Mouse (Mus musculus): ENCODE results near the gene Gapdhs. TPM values are rescaled to one million over a fixed set of nuclear protein-coding genes. Genes with fewer than 3 reads are reported as not detected.
"Not testable (repeated sequence)": the region's sequence is repeated elsewhere in the genome, so short reads cannot be mapped to it uniquely, and the experiment has no call there.

Gapdhs gene
- not detected for total RNA-seq (2022)

DNA sequence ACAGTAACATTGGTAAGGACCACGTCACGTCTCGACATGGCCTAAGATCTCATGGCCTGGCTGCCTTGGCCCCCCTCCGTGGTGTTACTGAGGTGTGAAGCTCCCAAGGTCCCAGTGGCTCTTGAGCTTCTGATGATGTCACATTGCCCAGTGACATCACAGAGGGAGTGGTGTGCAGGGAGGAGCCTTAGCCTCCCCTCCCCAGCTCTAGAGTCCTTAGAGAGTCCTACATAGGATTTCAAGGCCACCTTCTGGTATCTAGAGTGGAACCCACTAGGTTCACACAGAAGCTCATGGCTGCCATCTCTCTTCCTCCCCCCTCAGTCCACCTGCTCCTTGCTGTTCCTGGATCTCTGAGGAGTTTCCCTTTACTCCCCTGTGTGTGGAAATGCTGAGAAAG is at the start of gene Gapdhs:
Gapdhs (minus strand) TSS at position 65 of the 400 bp plus-strand sequence.
- DNase-seq: not testable (repeated sequence)

DNA sequence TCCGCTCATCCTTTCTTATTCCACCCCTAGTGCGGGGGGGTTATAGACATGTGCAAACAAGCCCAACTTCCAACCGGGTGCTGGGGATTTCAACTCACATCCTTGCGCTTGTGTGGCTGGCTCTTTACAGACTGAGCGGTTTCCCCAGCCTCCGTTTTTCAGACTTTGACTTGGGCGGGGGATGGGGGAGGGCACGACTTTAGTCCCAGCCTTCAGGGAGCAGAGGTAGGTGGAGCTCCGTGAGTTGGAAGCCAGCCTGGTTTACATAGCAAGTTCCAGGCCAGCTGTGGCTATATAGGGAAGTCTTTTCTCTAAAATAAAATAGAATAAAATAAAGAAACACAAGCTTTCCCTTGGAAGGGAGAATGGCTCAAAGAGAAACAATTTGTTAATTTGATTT is 48.4 kb upstream of the Gapdhs start:
- DNase-seq: no peak

DNA sequence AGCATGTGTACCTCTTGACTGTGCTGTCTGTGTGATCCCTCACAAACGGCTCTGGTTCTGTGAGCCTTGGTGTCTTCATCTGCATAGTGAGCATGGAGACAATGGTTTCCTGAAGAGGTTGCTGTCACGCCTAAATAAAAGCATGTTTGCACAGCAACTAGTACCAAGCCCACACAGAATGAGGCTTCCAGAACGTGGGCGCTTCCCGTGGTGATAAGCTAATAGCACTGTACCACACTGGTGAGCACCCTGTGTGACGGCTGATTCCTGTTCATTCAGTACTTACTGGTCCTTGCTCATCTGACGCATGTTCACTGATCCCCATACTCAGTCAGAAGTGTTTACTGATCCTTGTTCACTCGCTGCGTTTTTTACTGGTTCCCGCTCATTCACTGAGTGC is 46.7 kb upstream of the Gapdhs start:
- DNase-seq: no peak

DNA sequence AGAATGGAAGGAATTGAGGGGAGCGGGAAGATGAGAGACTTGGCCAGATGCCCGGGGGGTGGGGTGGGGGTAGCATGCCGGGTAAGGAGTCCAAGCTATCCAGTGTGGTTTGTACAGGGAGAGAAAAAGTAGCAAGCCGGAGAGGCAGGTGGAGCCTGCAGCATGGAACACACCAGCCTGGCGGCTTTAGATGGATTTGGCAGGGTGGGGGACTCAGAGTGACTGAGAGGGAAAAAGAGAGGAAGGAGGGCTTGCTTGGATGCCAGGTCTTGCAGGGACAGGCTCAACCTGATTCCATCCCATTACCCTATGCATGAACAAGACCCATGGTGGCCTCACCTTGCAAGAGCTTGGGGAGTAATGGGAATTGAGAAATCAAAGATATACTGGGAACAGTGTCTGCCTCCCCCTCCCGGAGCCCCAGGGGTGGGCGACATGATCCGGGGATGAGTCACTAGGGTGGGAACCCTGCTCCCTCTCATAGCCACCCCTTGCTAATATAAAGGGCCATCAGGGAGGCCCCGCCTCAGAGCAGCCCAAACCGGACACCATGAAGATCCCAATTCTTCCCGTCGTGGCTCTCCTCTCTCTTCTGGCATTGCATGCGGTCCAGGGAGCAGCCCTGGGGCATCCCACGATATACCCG is 44.0 kb upstream of the Gapdhs start, which contains the start of gene Krtdap:
Krtdap (plus strand) TSS at position 520 of the 646 bp plus-strand sequence.
- DNase-seq: no peak

DNA sequence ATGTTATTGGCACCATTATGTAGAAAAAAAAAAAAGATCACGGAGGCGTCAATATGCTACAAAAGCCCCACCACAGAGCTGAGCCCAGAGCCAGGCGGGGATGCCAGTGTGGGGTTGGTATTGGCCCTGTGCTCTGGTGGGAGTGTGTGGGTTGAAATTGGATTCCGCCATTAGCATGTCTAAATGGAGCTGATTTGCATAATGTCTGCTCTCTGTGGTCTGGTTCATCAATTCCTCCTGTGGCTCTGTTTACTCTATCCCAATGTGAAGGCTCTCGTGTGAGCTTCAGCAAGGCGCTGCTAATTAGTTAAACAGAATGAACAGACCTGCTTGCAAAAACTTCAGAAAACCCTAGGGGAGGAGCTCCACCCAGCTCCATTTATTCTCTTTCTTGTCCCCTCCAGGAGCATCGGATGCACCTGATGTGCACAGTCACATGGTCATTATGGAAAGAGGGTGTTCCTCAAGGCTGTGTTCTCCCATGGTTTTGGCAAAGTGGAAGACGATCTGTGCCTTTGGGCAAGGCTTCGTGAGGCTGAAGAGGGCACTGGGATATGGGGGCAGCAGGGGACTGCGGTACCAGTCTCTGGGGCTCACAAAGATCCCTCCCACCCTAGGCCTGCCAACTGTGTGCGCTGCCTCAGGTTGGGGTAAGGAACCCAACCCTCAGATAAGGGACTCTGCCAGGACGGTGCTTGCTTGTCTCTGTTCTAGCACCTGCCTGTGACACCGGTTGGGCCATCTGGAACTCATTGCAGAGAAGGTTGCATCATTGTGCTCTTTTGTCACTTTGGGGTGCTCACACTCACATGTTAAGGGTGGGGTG is 42.5 kb upstream of the Gapdhs start:
- no peak for DNase-seq

DNA sequence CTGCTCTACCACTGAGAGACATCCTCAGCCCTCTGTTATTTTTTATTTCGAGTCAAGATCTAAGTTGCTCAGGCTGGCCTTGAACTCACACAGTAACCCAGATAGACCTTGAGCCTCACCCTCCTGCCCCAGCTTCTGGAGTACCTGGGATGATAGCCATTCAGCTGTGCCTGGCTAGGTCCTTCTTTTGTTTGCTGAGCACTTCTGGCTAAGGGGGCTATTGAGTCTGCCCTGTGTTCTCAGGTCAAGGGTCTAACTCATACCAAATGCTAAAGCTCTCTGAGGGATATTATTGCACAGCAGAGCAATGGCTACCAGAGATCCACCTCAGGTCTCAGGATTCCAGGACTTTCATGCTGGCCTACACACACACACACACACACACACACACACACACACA is 41.7 kb upstream of the Gapdhs start:
- DNase-seq: no peak

DNA sequence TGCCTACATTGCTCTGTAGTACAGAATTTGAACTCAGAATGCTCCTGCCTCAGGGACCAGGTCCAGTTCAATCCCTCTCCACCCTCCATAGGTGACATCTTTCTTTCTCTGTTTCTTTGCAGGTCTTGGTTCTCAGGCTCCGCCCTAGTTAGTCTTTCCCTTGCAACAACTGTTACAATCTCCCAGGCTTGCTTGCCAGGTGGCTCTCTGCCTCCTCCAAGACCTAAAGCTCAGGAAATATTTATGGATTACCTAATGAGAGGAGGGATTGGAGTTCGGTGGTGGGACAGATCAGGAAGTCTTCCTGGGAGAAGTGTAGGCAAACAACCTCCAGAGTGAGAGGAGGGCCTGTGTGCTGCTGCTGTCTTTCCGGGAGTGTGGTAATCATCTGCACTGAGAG is 39.2 kb upstream of the Gapdhs start:
- DNase-seq: no peak

DNA sequence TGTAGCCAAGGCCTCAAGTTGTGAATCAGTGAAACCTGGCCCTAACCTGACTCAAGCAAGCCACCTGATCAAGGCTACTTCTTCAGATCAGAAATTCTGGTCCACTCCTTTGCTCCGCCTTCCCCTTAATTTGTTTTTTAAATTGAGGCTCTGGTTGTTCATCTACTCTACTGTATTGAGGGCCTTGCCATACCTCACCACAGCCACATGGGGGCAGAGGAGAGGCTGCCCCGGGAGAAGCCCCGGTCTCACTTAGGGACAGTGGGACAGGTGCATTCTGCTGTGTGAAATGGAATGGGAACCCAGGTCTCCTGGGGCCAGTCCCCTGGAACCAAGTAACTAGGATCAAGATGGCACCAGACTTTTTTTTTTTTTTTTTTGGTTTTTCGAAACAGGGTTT is 38.3 kb upstream of the Gapdhs start:
- DNase-seq: no peak

DNA sequence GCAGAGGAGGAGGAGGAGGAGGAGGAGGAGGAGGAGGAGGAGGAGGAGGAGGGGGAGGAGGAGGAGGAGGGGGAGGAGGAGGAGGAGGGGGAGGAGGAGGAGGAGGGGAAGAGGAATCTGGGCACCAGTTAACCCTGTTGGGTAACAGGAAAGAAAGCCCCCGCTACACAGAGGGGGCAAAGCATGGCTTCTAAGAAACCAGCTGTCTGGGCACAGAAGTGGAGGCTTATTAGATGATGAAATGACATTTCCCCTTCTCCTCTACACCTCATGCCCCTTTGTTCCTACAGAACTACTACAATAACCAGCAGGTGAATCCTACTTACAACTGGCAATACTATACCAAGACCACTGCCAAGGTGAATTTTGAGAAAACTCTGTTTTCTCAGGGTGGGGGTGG is 34.4 kb upstream of the Gapdhs start:
- DNase-seq: no peak

DNA sequence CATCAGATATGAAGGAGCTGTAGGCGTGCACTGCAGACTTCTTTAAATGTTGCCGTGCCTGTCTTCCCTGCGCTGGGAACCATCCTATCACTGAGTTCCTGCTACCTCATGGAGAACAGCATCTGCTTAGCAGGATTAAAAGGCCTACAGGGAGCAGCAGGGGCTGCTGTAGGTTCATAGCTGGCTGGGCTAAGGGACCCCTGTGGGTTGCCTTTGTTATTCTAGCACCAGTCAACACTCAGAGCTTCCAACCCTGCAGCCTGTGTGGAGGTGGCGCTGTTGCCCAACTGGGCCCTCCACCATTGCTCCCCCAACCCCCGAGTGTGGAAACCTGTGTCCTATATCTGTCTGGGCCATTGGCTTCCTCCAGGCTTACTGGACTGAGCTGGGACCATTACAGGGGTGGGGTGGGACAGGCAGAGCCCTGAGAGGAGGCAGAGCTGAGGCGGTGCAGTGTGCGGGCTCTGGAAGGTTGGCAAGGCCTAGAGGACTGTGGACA is 33.6 kb upstream of the Gapdhs start:
- no peak for DNase-seq

DNA sequence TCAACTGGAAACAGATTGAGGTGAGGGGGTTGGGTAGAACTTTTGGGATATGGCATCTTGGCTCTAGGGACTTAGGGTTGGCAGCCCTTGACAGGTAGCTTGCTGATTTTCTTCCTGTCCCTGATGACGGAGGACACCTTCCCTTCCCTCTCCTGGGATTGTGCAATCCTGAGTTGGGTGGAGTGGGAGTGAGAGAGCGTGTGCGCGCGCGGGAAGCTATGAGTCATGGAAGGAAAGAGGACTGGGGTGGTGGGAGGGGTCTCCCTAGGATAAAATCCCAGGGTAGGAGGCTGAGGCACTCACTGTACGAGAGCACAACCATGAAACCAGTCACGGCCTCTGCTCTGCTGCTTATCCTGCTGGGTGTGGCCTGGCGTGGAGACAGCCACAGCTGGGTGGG is 32.6 kb upstream of the Gapdhs start:
- no peak for DNase-seq

DNA sequence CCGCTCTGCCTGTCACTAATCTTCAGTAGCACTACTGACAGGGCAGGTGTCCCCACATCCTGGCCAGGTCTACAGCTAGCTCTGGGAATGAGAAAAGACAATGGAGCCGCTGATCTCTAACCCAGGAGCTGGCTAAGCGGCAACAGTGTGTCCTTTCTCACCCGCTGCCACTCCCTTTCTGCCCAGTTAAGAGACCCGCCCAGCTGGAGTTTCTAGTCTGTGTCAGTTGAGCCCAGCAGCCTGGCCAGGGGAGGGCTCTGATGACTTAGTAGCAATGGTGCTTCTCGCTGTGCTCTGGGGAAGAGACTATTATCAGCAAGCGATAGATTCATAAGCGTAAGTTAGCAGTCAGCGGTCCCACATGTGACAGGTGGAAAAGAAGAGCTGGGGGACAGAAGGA is 25.8 kb upstream of the Gapdhs start:
- no peak for DNase-seq

DNA sequence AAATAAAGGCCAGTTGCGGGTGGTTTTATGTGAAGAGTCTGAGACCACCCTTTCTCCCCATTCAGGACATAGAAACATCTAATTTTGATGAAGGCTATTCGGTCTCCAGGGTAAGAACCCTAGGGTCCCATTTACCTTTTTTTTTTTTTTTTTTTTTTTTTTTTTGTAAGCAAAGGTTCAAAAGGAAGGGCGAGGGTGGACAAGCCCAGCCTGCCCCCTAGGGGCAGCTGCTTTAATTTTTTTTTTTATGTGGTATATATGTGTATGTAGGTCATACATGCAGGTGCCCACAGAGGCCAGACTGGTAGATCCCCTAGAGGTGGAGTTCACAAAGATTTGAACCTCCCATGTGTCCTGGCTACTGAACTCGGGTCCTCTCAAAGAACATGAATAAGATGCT is 22.9 kb upstream of the Gapdhs start:
- no peak for DNase-seq

DNA sequence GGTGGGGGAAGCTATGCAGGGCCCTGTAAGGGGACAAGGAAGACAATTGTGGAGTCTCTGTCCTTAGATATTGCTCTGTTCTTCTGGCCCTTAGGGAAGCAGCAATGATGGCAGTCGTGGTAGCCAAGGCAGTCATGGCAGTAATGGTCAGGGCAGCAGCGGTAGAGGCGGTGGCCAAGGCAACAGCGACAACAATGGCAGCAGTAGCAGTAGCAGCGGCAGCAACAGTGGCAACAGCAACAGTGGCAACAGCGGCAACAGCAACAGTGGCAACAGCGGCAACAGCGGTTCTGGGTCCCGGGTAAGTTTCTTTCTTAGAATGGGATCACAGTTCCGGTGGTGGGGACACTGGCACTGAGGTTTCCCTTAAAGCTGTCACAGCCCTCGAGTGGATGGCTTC is 21.7 kb upstream of the Gapdhs start:
- DNase-seq: no peak

DNA sequence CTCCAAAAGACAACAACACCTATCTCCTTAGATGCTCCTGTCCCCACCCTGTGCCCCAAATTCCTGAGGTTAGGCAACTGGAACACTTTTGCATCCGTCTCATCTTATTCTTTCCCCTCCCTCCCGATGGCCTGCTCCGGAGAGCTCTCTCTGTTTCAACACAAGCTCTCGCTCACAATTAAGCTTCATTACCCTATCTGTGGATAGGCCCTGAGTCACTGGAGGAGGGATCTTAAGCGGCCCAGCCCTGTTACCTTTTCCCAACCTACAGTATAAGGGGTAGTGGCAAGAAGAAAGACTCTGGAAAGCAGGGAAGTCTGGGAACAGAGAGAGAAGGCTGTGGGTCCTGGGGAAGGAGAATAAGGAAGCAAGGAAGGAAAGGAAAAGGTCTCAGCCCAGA is 20.0 kb upstream of the Gapdhs start, which contains the start of gene Dmkn:
Dmkn (plus strand) TSS at position 301 of the 400 bp plus-strand sequence.
- DNase-seq: no peak

DNA sequence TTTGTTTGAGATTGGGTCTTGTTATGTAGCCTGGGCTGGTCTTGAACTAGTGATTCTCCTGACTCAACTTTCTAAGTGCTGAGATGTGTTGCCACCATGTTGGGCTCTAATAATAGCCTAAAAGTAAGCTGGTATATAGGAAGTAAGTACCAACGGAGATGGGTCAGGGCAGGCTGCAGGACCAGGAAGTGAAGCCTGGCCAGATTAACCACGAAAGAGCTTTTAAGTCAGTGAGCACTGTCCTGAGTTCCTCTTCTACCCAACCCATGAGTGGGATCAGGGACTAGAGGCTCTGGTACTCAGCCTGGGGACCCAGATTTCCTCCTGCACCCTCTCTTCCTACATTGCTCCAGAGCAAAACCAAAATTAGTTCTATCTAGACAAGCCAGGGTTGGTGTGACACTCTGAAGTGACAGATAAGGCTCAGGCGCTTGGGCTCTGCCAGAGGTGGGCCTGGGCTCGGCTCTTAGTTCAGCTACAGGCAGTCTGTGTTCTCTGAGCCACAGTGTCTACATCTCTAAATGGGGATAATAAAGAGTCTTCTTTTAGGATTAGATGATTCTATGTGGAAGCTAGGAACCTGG is 18.4 kb upstream of the Gapdhs start:
- no peak for DNase-seq

DNA sequence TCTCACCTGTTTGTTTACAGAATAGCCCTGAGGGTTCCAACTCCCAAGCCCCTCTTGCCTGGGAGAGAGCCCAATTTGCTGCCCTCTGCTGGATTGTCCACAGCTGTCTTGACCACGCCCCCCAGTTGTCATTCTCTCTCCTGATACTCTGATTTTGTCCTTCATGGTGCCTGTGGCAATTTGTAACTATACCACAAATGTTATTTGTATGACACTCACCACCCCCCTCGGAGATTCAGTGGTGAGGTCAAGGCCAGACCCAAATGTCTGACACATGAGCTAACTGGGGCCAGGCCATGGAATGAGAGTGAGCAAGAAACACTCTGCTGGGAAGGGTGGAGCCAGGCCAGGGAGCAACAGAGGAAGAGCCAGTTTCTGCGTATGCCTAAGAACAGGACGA is 15.4 kb upstream of the Gapdhs start:
- peak; percentile 75 for DNase-seq

DNA sequence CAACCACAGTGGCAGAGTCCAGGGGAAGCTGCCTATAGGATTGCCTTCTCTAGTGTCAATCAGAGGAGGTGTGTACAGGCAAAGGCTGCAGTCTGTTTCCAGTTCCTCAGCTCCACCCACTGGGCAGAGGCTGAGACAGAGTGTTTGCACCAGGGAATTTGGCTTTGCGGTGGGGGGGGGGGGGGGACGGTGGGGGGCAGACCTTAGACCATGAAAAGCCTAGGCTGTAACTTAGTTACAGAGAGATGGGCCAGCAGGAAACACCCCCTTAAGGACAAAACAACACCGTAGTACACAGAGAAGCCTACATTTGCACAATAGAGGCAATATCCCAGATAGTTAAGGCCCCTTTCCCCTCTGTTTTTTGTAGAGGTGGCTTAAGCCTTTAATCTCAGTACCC is 13.5 kb upstream of the Gapdhs start:
- DNase-seq: no peak

DNA sequence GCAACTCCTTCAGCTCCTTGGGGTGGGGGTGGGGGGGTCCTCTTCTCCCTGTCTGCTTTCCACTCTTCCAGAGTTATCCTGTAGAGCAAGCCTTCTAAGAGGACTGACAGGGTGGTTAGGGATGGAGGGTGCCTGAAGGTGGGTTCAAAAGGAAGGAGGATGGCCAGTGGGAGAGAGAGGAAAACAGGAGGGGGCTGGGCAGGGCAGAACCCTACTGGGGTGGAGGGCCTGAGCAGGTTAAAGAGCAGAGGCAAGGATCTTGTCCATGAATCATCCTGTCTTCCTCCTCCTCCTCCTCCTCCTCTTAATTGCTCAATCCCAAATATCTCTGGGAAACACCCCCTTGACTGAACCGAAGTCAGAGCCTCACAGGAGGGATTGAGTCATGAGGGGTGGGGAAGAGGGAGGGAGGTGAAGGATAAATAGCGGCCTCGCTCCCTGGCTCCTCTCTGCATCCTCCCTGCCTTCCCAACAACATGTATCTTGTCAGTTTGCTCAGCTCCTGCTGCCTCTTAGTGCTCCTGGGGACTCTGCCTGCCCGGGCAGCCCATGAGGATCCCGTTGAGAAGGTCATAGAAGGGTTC is 7.7 kb upstream of the Gapdhs start, which contains the start of gene Sbsn:
Sbsn (plus strand) TSS at position 386 of the 584 bp plus-strand sequence.
- peak; percentile 72 for DNase-seq

DNA sequence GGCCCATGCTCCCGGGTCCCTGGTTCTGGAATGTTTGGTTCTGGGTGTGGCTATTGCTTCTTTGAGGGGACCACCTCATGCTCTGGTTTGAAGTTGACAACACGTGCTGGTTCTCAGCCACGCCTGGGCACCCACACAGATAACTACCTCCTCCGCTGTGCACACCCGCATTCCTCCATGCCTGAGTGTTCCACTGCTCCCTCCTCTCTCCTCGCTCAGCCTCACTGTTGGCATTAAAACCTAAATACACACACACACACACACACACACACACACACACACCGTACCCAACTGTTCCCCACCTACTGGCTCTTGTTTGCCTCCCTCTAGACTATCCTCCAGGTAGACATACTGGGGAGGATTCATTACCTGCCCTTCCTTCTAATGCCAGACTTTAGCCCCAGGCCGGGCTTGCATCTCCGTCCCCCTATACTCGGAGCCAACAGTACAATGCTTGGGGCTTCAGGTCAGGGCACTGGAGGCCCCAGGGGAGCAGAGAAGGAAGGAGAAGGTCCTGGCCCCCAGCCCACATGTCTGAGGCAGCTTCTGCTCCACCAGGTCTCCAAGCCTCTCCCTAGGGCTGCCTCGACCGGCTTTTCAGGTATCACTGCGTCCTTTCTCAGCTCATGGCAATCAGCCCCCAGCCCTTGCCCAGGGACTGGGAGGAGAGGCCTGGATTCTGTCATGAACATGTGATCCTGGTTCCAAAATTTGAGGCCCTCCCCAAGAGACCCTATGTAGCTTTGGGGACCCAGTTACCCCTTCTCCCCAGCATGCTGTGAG is 6.5 kb upstream of the Gapdhs start:
- DNase-seq: no peak

DNA sequence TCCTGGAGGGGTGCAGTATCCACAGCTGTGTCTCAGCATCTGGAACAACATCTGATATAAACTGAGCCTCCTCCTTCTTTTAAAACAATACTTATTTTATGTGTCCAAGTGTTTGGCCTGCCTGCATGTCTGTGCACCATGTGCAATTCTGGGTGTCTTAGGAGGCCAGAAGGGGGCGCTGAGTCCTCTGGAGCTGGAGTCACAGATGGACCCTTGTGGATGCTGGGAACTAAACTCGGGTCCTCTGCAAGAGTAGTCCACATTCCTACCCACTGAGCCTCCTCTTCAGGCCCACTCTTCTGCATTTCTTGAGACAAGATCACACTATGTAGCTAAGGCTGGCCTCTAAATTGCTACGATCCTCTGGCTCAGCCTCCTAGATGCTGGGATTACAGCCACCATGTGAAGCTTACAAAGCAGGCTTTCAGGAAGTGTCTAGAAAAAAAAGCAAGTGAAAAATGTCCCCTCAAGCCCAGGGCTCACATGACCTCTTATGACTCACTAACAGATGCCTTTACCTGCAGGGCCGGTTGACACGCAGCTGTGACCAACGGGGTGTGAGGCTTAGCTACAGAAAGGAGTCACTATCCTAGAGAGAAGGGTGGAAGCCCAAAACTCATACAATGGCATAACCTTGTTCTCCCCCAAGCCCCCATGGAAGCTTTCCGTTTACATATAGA is 4.2 kb upstream of the Gapdhs start:
- DNase-seq: no peak

Data from adrenal gland, adult 8-10 months (tissue).